In genomic region chr15:51346301-51346700, GRCm38 (mm10) we compare ENCODE assay signal across 21 mouse cellular contexts.
DNase-seq lines count a peak whose midpoint lies in the region; ATAC-seq lines count a peak whose summit lies in the region.
"Had no signal": no experiment of that assay in that cellular context is flagged by ENCODE, and none has a peak within 500 bp of the region (broad histone marks: within the 10 kb centered on the region; RNA-seq: fewer than 3 reads in every experiment).

No protein-coding gene starts in this region.

- DNase-seq in adipocyte (ENCODE audit: low spot score), result peak; percentile 15
- DNase-seq in fat pad, adult 2 months (ENCODE audit: extremely low read depth, low read depth, low spot score), result peak; percentile 19
- no peak for DNase-seq in layer of hippocampus, adult 18-20 months (ENCODE audit: low spot score in 2 of 2)
- no peak for DNase-seq in adrenal gland, postnatal 4 days (ENCODE audit: low spot score in 2 of 2)
- no peak for DNase-seq in left cerebral cortex, adult 11 months (ENCODE audit: low spot score)
- DNase-seq in embryo, embryonic 11 days, result no peak
- DNase-seq: adrenal gland, adult 2 months; adrenal gland, postnatal 10 days; adrenal gland, postnatal 36 days; cerebellum, adult 11 months; cerebellum, adult 18-20 months; cerebellum, adult 8-10 months; cerebellum, adult 9-11 months; cerebellum, postnatal 14 days; cerebellum, postnatal 36 days; forebrain, postnatal 0 days had no signal

- peak; percentile 90 for ATAC-seq in granulocyte monocyte progenitor cell, adult 5-6 weeks (replicated peaks; ENCODE audit: poor library complexity, severe bottlenecking)
- ATAC-seq: activated CD4-positive, CD25-positive, alpha-beta regulatory T cell, adult 4 months; forebrain, embryonic 13.5 days; forebrain, embryonic 15.5 days; forebrain, postnatal 0 days; Patski had no signal

Comparison
In these comparisons a context has a peak if more than half of its experiments do, and no peak if none do; other contexts are left out.
1. DNase-seq: peak in adipocyte (single experiment) and fat pad, adult 2 months (single experiment); none in layer of hippocampus, adult 18-20 months (0 of 2), adrenal gland, postnatal 4 days (0 of 2), left cerebral cortex, adult 11 months (single experiment) and embryo, embryonic 11 days (single experiment).